Mouse (Mus musculus) kidney, postnatal 36 days (tissue): ENCODE measurements at regions not wholly inside any gene's neighbourhood (a gene's known extent, or its start where the extent isn't known, plus 50 kb on each side); places are given as distances from the start of the nearest gene placed in this dataset.
A peak's percentile ranks its signal among the peaks of the same experiment; 100 is the strongest.
"Not testable (repeated sequence)": the region's sequence is repeated elsewhere in the genome, so short reads cannot be mapped to it uniquely, and the experiment has no call there.

Experiments
- DNase-seq, 2 experiments: peaks; one replicate each; pipeline ENCODE4 v3.0.0; 2021 to 2022; ENCODE audit warnings: mixed read lengths in 2 of 2

- DNase-seq, result no peak
These were observed 987.6 kb upstream of the Gm38303 start for GRCm38 (mm10) chr3:11323101-11323500.

GRCm38 (mm10) chr3:11293001-11293400, 957.5 kb upstream of the Gm38303 start:
- DNase-seq, result no peak

- no peak for DNase-seq
These were observed 925.6 kb upstream of the Gm38303 start for GRCm38 (mm10) chr3:11261052-11261451.

GRCm38 (mm10) chr3:11213996-11214395, 878.5 kb upstream of the Gm38303 start:
- DNase-seq, result no peak

GRCm38 (mm10) chr3:11212921-11213648, 877.6 kb upstream of the Gm38303 start:
- peak in 1 of 2 experiments; percentile 3 for DNase-seq

GRCm38 (mm10) chr3:11212290-11212912, 876.9 kb upstream of the Gm38303 start:
- not testable (repeated sequence) for DNase-seq

- not testable (repeated sequence) for DNase-seq
These were observed 875.7 kb upstream of the Gm38303 start for GRCm38 (mm10) chr3:11210920-11211811.

GRCm38 (mm10) chr3:11174002-11174401, 838.5 kb upstream of the Gm38303 start:
- no peak for DNase-seq

GRCm38 (mm10) chr3:11155350-11155749, 819.9 kb upstream of the Gm38303 start:
- no peak for DNase-seq
